Mouse (Mus musculus) MN1 (cell line): ENCODE results near the gene Nob1.
A peak's percentile ranks its signal among the peaks of the same experiment; 100 is the strongest.

ENCODE experiments used
- DNase-seq: peaks from one replicate; pipeline ENCODE4 v3.0.0-alpha.2; 2016; ENCODE audit warnings: low spot score

Nob1 gene

DNA sequence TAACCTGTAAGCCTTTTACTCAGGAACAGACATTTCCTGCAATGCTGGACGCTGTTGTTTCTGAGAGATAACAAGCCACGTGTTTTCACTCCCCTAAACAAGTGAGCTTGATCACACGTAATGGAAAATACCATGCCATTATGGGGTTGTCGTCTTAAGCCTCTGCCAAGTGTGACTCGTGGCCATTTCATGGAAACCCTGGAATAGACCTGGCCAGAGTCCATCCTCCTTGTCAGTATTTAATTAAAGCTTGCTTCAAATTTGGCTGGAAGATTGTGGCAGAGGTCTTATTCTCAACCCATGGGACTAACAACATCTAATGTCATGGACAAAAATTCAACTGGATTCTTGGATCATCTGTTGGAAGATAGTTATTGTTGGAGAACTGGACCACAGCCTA lies 38.7 kb downstream of the Nob1 start:
- peak; percentile 71 for DNase-seq

DNA sequence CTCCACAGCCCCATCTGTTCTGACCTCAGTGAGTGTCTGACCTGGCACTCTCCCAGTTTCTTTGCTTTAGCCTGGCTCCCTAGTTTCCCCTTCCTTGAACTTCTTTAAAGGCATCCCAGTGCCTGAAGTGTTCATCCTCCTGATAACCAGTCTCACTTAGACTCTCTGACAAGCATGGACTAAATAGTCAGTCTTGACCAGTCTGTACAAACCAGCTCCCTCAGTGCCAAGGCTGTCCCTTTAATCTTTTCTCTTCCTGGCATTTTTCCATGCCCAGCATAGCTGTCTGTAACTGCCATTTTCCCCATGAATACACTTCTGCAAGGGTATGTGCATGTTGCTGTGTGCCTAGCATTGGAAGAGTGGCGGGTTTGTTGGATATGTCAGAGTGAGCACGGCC lies 39.8 kb downstream of the Nob1 start:
- peak; percentile 18 for DNase-seq

DNA sequence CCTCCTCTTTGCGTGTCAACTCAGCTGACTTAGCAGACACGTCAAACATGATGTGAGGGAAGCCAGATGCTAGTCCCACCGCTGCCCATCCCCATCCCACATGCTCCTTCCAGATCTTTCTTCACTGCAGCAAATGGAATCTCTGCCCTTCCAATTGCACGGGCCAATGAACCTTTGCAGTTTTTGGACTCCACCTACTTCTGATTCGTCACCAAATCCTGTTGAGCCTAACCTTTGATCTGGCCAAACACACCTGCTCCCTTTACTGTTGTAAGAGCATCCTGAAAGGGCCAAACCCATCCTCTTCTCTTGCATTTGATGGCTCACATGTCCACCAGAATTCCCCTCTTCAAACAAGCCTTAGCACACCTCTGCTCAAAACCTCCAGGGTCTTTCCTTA lies 40.2 kb downstream of the Nob1 start:
- DNase-seq, result no peak

DNA sequence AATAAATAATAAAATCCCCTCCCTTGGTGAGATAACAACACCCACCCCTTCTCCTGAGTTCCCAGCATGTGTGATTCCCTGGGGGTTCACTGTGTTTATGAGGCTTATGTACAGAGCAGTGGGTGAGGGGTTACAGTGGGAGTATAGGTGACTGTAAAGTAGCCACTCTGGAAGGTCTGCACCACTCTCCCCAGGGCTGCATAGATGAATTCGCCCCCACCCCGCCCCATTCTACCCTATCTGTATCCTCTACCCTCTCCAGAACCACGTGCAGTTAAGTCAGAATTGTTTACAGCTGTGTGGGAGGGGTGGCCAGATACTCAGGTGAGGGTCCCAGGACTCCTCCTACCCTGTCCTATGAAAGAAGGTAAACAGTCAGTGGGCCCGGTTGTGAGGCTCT lies 42.0 kb downstream of the Nob1 start:
- DNase-seq, result no peak

DNA sequence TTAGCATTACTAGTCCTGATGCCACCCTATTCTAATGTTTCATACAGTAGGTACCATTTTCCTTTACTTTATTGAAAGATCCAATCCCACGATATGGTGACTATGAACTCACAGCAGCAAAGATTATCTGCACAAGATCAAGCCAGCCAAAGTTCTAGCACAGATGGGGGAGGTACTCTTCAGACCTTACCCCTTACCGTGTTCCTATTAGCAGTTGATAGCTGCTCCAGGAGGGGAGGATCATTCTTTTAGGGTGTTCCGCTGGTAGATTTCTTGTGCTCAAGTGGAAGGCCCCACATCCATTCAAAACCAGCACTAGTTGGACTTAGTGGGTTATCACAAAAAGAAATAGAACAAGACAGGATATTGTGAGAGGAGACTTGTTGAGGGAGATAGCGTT lies 43.2 kb downstream of the Nob1 start:
- no peak for DNase-seq

DNA sequence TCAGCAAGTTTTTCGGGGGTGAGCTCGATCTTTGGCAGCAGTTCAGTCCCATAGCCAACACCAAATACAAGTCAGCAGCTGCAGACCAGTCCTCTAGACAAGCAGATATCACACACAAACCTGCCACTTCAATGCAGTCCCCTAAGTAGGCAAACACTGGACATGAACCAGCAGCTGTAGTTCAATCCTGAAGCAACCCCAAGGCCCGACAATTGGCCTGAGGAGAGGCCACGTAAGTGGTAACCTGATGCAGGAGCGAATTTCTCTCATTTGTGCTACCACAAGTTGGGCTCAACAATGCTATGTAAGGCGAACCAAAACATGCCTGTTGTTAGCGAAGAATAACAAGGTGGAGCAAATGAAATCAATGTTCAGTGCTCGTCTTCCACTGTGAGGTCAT lies 44.1 kb downstream of the Nob1 start:
- no peak for DNase-seq

DNA sequence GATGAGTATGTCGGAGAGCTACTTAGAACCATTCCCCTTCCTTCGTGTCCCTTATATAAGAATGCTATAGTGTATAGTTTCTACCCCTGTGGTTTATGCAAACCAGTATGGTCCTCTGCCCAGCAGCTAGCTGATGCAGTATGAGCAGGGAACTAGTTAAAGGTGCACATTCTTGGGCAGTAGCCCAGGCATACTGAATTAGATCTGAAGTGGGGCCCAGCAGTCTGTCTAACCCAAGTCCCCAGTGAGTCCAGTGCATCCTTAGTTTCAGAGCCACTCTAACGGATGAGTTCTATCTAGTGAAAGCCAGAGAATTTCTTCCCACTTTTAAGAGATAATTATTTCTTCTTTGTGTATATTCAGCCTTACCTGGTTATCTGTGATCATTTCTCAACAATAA lies 47.5 kb downstream of the Nob1 start:
- no peak for DNase-seq

DNA sequence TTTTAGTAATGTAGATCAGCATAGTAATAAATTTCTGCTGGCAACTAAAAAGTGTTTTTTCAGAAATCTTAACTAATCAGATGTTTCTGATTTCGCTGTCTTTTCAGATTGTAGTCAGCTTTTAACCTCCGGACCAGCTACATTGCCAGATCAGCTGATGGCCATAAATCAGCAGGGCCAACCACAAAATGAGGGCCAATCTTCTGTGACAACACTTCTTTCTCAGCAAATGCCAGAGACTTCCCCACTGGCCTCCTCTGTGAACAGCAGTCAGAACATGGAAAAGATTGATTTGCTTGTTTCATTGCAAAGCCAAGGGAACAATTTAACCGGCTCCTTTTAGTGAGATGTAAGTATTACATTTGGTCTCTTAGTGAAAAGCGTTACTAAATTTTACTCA lies 54.5 kb downstream of the Nob1 start:
- DNase-seq, result no peak
